Mouse (Mus musculus) splenic B cell, adult 2 months (primary cell): ENCODE data around the gene Trp73.

Experiments
- DNase-seq: peaks from one replicate; pipeline ENCODE4 v3.0.0-alpha.2; 2011; ENCODE audit warnings: low read depth, low spot score
- H3K27me3 ChIP-seq: 2 replicates; pipeline ENCODE4 v1.6.1; 2012; ENCODE audit warnings: mild to moderate bottlenecking, low read length, moderate library complexity, mixed read lengths; ENCODE audit not compliant: control insufficient read depth, poor library complexity, insufficient read depth, severe bottlenecking
- H3K36me3 ChIP-seq: 2 replicates; pipeline ENCODE4 v1.6.1; 2012; ENCODE audit warnings: mild to moderate bottlenecking, low read length, moderate library complexity, mixed read lengths; ENCODE audit not compliant: control insufficient read depth, poor library complexity, insufficient read depth, severe bottlenecking

Trp73 gene

GRCm38 (mm10) chr4:154103386-154103785, 36.6 kb downstream of the Trp73 start:
- no peaks in the 10 kb centered on the region for H3K36me3 ChIP-seq
- no peaks in the 10 kb centered on the region; the same call in 1 of the 2 replicates for H3K27me3 ChIP-seq
- DNase-seq: no peak

- no peak for DNase-seq
- H3K36me3 ChIP-seq: no peaks in the 10 kb centered on the region
- H3K27me3 ChIP-seq: no peaks in the 10 kb centered on the region
These were observed 40.6 kb downstream of the Trp73 start for GRCm38 (mm10) chr4:154099361-154099760.

- no peaks in the 10 kb centered on the region for H3K36me3 ChIP-seq
- DNase-seq: no peak
These were observed 43.9 kb downstream of the Trp73 start for GRCm38 (mm10) chr4:154096111-154096510.

GRCm38 (mm10) chr4:154093210-154093609, 46.8 kb downstream of the Trp73 start:
- Histone ChIP-seq H3K27me3 (no peaks in the 10 kb centered on the region), H3K36me3 (no peaks in the 10 kb centered on the region)
- peak; percentile 43 for DNase-seq

More at GRCm38 (mm10) chr4:154096111-154096510, 43.9 kb downstream of the Trp73 start:
- no peaks in the 10 kb centered on the region for H3K27me3 ChIP-seq

- no peaks in the 10 kb centered on the region for H3K27me3 ChIP-seq
- no peaks in the 10 kb centered on the region for H3K36me3 ChIP-seq
- DNase-seq: no peak
These were observed 48.7 kb downstream of the Trp73 start for GRCm38 (mm10) chr4:154091356-154091755.

GRCm38 (mm10) chr4:154089205-154089604, 50.8 kb downstream of the Trp73 start:
- H3K36me3 ChIP-seq: no peaks in the 10 kb centered on the region
- peak; percentile 21 for DNase-seq
- no peaks in the 10 kb centered on the region for H3K27me3 ChIP-seq

- Histone ChIP-seq H3K27me3 (no peaks in the 10 kb centered on the region), H3K36me3 (no peaks in the 10 kb centered on the region)
- no peak for DNase-seq
These were observed 53.6 kb downstream of the Trp73 start for GRCm38 (mm10) chr4:154086436-154086835.

GRCm38 (mm10) chr4:154085856-154086255, 54.2 kb downstream of the Trp73 start:
- Histone ChIP-seq H3K27me3 (no peaks in the 10 kb centered on the region), H3K36me3 (no peaks in the 10 kb centered on the region)
- DNase-seq: no peak

- no peaks in the 10 kb centered on the region for H3K36me3 ChIP-seq
- DNase-seq: no peak
- H3K27me3 ChIP-seq: no peaks in the 10 kb centered on the region
These were observed 58.0 kb downstream of the Trp73 start for GRCm38 (mm10) chr4:154081974-154082373.

GRCm38 (mm10) chr4:154081021-154081420, 59.0 kb downstream of the Trp73 start:
- Histone ChIP-seq H3K27me3 (no peaks in the 10 kb centered on the region), H3K36me3 (no peaks in the 10 kb centered on the region)
- DNase-seq: no peak

GRCm38 (mm10) chr4:154080211-154080610, 59.8 kb downstream of the Trp73 start:
- Histone ChIP-seq H3K27me3 (no peaks in the 10 kb centered on the region), H3K36me3 (no peaks in the 10 kb centered on the region)

GRCm38 (mm10) chr4:154071941-154072340, 68.1 kb downstream of the Trp73 start:
- Histone ChIP-seq H3K36me3 (no peaks in the 10 kb centered on the region), H3K27me3 (no peaks in the 10 kb centered on the region)
- no peak for DNase-seq

More at GRCm38 (mm10) chr4:154080211-154080610, 59.8 kb downstream of the Trp73 start:
- no peak for DNase-seq

- Histone ChIP-seq H3K36me3 (no peaks in the 10 kb centered on the region), H3K27me3 (no peaks in the 10 kb centered on the region)
- no peak for DNase-seq
These were observed 68.5 kb downstream of the Trp73 start for GRCm38 (mm10) chr4:154071521-154071920.

GRCm38 (mm10) chr4:154070896-154071295, 69.1 kb downstream of the Trp73 start:
- Histone ChIP-seq H3K36me3 (no peaks in the 10 kb centered on the region), H3K27me3 (no peaks in the 10 kb centered on the region)
- DNase-seq: no peak

- DNase-seq: peak; percentile 46
These were observed 74.9 kb downstream of the Trp73 start for GRCm38 (mm10) chr4:154064827-154065773.

More at GRCm38 (mm10) chr4:154064827-154065773, 74.9 kb downstream of the Trp73 start:
- Histone ChIP-seq H3K36me3 (no peaks in the 10 kb centered on the region), H3K27me3 (no peaks in the 10 kb centered on the region)
